Mouse (Mus musculus) fat pad, adult 2 months (tissue): ENCODE data around the gene Cttnbp2.

Source experiments
- DNase-seq: peaks from one replicate; pipeline ENCODE4 v3.0.0-alpha.2; 2011; ENCODE audit warnings: low read depth, low spot score; ENCODE audit errors: extremely low read depth

Cttnbp2 gene

DNA sequence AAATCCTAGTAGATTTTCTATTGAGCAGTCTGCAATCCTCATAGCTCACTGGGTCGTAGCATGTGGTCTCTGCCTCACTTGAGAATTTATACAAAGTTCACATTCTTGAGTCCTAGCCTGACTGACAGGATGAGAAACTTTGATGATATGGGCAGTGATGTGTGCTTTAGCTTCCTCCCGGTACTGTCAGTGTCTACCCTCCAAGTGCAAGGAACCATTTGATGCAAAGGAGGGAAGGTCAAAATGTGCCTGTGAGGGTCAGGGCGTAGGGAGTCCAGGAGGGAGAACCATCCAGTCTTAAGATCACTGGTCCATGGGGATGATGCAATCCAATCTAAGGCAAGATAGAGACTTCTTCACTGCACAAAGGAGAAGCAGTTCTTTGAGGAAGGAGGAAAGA is 179.2 kb downstream of the Cttnbp2 start:
- no peak for DNase-seq

DNA sequence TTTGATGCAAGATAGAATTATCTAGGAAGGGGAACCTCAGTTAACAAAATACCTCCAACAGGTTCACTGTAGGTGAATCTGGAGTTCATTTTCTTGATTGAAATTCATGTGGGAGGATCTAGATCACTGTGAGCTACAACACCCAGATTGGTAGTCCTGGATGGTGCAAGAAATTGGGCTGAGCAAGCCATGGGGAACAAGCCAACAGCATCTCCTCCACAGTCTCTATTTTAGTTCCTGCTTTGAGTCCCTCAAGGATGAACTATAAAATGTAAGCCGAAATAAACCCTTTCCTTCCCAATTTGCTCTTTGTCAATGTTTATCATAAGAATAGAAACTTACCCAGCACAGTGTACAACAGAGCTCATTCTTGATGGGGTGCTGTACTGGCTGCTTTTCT is 191.7 kb downstream of the Cttnbp2 start:
- no peak for DNase-seq
